Comparison of ENCODE assay signal across 28 mouse cellular contexts in genomic region chr3:38248941-38249340, GRCm38 (mm10).
DNase-seq lines count a peak whose midpoint lies in the region; ATAC-seq and TF ChIP-seq lines count a peak whose summit lies in the region.
"Had no signal": no experiment of that assay in that cellular context is flagged by ENCODE, and none has a peak within 500 bp of the region (broad histone marks: within the 10 kb centered on the region; RNA-seq: fewer than 3 reads in every experiment).

No protein-coding gene starts in this region.

- TF ChIP-seq POLR2A in lung, adult 2 months (IDR thresholded peaks at IDR 0.05; ENCODE audit: borderline replicate concordance, extremely low read depth, low read depth, low read length) = no peak

- ATAC-seq in heart, embryonic 12.5 days (ENCODE audit: insufficient number of reproducible peaks, low FRiP score) = no peak
- peak; percentile 46 for ATAC-seq in intestine, embryonic 16.5 days
- no peak for ATAC-seq in intestine, embryonic 15.5 days
- ATAC-seq: forebrain, embryonic 14.5 days; forebrain, postnatal 0 days; hindbrain, postnatal 0 days; inflammation-experienced regulatory T-cells, adult 6 months had no signal

- 74% methylated on average over 1 of the region's 1 CpGs for WGBS in heart, embryonic 12.5 days
- WGBS in intestine, embryonic 16.5 days = 63% methylated on average over 1 of the region's 1 CpGs
- WGBS in intestine, embryonic 15.5 days = 45% methylated on average over 1 of the region's 1 CpGs
- WGBS in lung, adult 2 months = 77% methylated on average over 1 of the region's 1 CpGs

- no peak overlapping the region for H3K27ac ChIP-seq in heart, embryonic 12.5 days (ENCODE audit: poor library complexity, severe bottlenecking)
- no peak overlapping the region for H3K27ac ChIP-seq in intestine, embryonic 16.5 days (ENCODE audit: low read length)
- H3K27ac ChIP-seq in intestine, embryonic 15.5 days = no peak overlapping the region
- H3K27ac ChIP-seq: embryonic facial prominence, embryonic 15.5 days; heart, embryonic 15.5 days; hindbrain, embryonic 14.5 days; hindbrain, postnatal 0 days had no signal

- no peaks in the 10 kb centered on the region for H3K27me3 ChIP-seq in heart, embryonic 12.5 days (replicated peaks)
- no peaks in the 10 kb centered on the region for H3K27me3 ChIP-seq in intestine, embryonic 16.5 days (replicated peaks; ENCODE audit: control insufficient read depth, insufficient read depth, low read length)
- no peaks in the 10 kb centered on the region for H3K27me3 ChIP-seq in intestine, embryonic 15.5 days (replicated peaks)
- H3K27me3 ChIP-seq: CH12.LX; embryonic facial prominence, embryonic 15.5 days; heart, embryonic 15.5 days had no signal

- no peak overlapping the region for H3K9ac ChIP-seq in heart, embryonic 12.5 days
- no peak overlapping the region for H3K9ac ChIP-seq in intestine, embryonic 16.5 days (ENCODE audit: low read depth, low read length)
- no peak overlapping the region for H3K9ac ChIP-seq in intestine, embryonic 15.5 days
- H3K9ac ChIP-seq: embryonic facial prominence, embryonic 15.5 days; forebrain, postnatal 0 days; heart, embryonic 15.5 days; hindbrain, embryonic 14.5 days had no signal

- TF ChIP-seq CTCF in lung, adult 2 months (IDR thresholded peaks at IDR 0.05; ENCODE audit: insufficient read depth, low read length) = no peak

- H3K9me3 ChIP-seq in heart, embryonic 12.5 days (replicated peaks) = no peaks in the 10 kb centered on the region
- no peaks in the 10 kb centered on the region for H3K9me3 ChIP-seq in intestine, embryonic 16.5 days (ENCODE audit: control insufficient read depth, low read length)
- no peaks in the 10 kb centered on the region for H3K9me3 ChIP-seq in intestine, embryonic 15.5 days
- H3K9me3 ChIP-seq: embryonic facial prominence, embryonic 15.5 days; G1E; heart, embryonic 15.5 days had no signal

- no peaks in the 10 kb centered on the region for H3K36me3 ChIP-seq in heart, embryonic 12.5 days
- no peaks in the 10 kb centered on the region for H3K36me3 ChIP-seq in intestine, embryonic 16.5 days (ENCODE audit: control insufficient read depth, insufficient read depth, low read length)
- H3K36me3 ChIP-seq in intestine, embryonic 15.5 days = no peaks in the 10 kb centered on the region
- H3K36me3 ChIP-seq: embryonic facial prominence, embryonic 15.5 days; G1E; heart, embryonic 15.5 days had no signal

- H3K4me2 ChIP-seq in heart, embryonic 12.5 days = no peak overlapping the region
- H3K4me2 ChIP-seq in intestine, embryonic 16.5 days (ENCODE audit: low read depth, low read length) = no peak overlapping the region
- H3K4me2 ChIP-seq in intestine, embryonic 15.5 days (replicated peaks) = no peak overlapping the region
- H3K4me2 ChIP-seq: embryonic facial prominence, embryonic 15.5 days; heart, embryonic 11.5 days; heart, embryonic 15.5 days; hindbrain, embryonic 14.5 days had no signal

- H3K4me1 ChIP-seq in heart, embryonic 12.5 days (replicated peaks) = 0 out of 2 replicates have a peak, but pooled peaks cover 6% of the 10 kb centered on the region
- no peaks in the 10 kb centered on the region; the same call in 1 of the 2 replicates for H3K4me1 ChIP-seq in intestine, embryonic 16.5 days (ENCODE audit: control insufficient read depth, insufficient read depth, low read length)
- H3K4me1 ChIP-seq in intestine, embryonic 15.5 days (replicated peaks) = no peaks in the 10 kb centered on the region
- no peaks in the 10 kb centered on the region for H3K4me1 ChIP-seq in lung, adult 2 months (ENCODE audit: control insufficient read depth, insufficient read depth, low read length)
- H3K4me1 ChIP-seq: embryonic facial prominence, embryonic 15.5 days had no signal

- no peak overlapping the region for H3K4me3 ChIP-seq in heart, embryonic 12.5 days
- no peak overlapping the region for H3K4me3 ChIP-seq in intestine, embryonic 16.5 days (ENCODE audit: low read length)
- no peak overlapping the region for H3K4me3 ChIP-seq in intestine, embryonic 15.5 days (replicated peaks)
- no peak overlapping the region for H3K4me3 ChIP-seq in lung, adult 2 months (replicated peaks; ENCODE audit: extremely low read depth, low read depth, low read length)
- H3K4me3 ChIP-seq: embryonic facial prominence, embryonic 15.5 days; heart, embryonic 15.5 days had no signal

- peak; percentile 81 for DNase-seq in heart, adult 11 months
- peak; percentile 53 for DNase-seq in NIH3T3 (ENCODE audit: low read depth)
- DNase-seq in lung, adult 2 months = no peak
- DNase-seq: adrenal gland, adult 8-10 months; adrenal gland, postnatal 25 days; B cell, adult 2 months; cerebellum, adult 11-12 months; cerebellum, adult 8-10 months; cerebellum, postnatal 10 days; cerebellum, postnatal 36 days; embryo, embryonic 11 days; forebrain, postnatal 0 days; gastrocnemius, postnatal 25 days; heart, postnatal 10 days; heart, postnatal 4 days; kidney, adult 2 months had no signal
